Mouse (Mus musculus): ENCODE measurements around the gene Agbl1. TPM values are rescaled to one million over a fixed set of nuclear protein-coding genes. Genes with fewer than 3 reads are reported as not detected.

The Agbl1 gene
- total RNA-seq, 1 experiment: not detected

GRCm38 (mm10) chr7:77129045-77129444 is 899.4 kb downstream of the Agbl1 start:
- in situ Hi-C loops (cut with MboI; ENCODE audit: low sequenced_read_pairs in 2 of 2, unreplicated experiment in 2 of 2): no loop called here
- Histone ChIP-seq H3K4me1 (ENCODE audit: control insufficient read depth in 2 of 2, insufficient read depth in 2 of 2, low read length in 2 of 2, poor library complexity in 1 of 2) (no peaks in the 10 kb centered on the region), H3K36me3 (ENCODE audit: control insufficient read depth, insufficient read depth, low read length, poor library complexity, severe bottlenecking) (no peaks in the 10 kb centered on the region), H3K9me3 (ENCODE audit: control insufficient read depth, insufficient read depth, low read depth, low read length) (no peaks in the 10 kb centered on the region), H3K9ac (ENCODE audit: insufficient read depth, low read depth, low read length, poor library complexity, severe bottlenecking) (no peak overlapping the region), H3K4me3 (ENCODE audit: insufficient read depth in 1 of 2, low read depth in 1 of 2, low read length in 2 of 2, poor library complexity in 1 of 2, severe bottlenecking in 1 of 2) (no peak overlapping the region), H3K27ac (ENCODE audit: insufficient read depth, low read depth, low read length, poor library complexity, severe bottlenecking) (no peak overlapping the region)
- TF ChIP-seq MAFK (IDR thresholded peaks at IDR 0.05; ENCODE audit: insufficient read depth, low read depth, low read length): no peak
- no peak for TF ChIP-seq CHD2 (IDR thresholded peaks at IDR 0.05; ENCODE audit: low read depth, low read length)
- no peak for TF ChIP-seq HCFC1 (IDR thresholded peaks at IDR 0.05; ENCODE audit: borderline replicate concordance, insufficient read depth, low read length)
- TF ChIP-seq ZNF384 (IDR thresholded peaks at IDR 0.05; ENCODE audit: low read depth, low read length): no peak
- no peak for TF ChIP-seq ZC3H11A (IDR thresholded peaks at IDR 0.05; ENCODE audit: borderline replicate concordance, low read depth, low read length)
- DNase-seq (ENCODE audit: low read depth, low spot score): no peak

- in situ Hi-C loops (cut with MboI; ENCODE audit: low sequenced_read_pairs in 2 of 2, unreplicated experiment in 2 of 2): no loop called here
- DNase-seq (ENCODE audit: low read depth, low spot score): no peak
- TF ChIP-seq ZC3H11A (IDR thresholded peaks at IDR 0.05; ENCODE audit: borderline replicate concordance, low read depth, low read length): no peak
- no peak for TF ChIP-seq MAFK (IDR thresholded peaks at IDR 0.05; ENCODE audit: insufficient read depth, low read depth, low read length)
- TF ChIP-seq CHD2 (IDR thresholded peaks at IDR 0.05; ENCODE audit: low read depth, low read length): no peak
- TF ChIP-seq HCFC1 (IDR thresholded peaks at IDR 0.05; ENCODE audit: borderline replicate concordance, insufficient read depth, low read length): no peak
- no peak for TF ChIP-seq ZNF384 (IDR thresholded peaks at IDR 0.05; ENCODE audit: low read depth, low read length)
- no peak overlapping the region for H3K9ac ChIP-seq (ENCODE audit: insufficient read depth, low read depth, low read length, poor library complexity, severe bottlenecking)
- no peak overlapping the region for H3K4me3 ChIP-seq (ENCODE audit: insufficient read depth in 1 of 2, low read depth in 1 of 2, low read length in 2 of 2, poor library complexity in 1 of 2, severe bottlenecking in 1 of 2)
- H3K27ac ChIP-seq (ENCODE audit: insufficient read depth, low read depth, low read length, poor library complexity, severe bottlenecking): no peak overlapping the region
- H3K4me1 ChIP-seq (ENCODE audit: control insufficient read depth in 2 of 2, insufficient read depth in 2 of 2, low read length in 2 of 2, poor library complexity in 1 of 2): no peaks in the 10 kb centered on the region
- no peaks in the 10 kb centered on the region for H3K9me3 ChIP-seq (ENCODE audit: control insufficient read depth, insufficient read depth, low read depth, low read length)
- no peaks in the 10 kb centered on the region for H3K36me3 ChIP-seq (ENCODE audit: control insufficient read depth, insufficient read depth, low read length, poor library complexity, severe bottlenecking)
Observed at GRCm38 (mm10) chr7:77131950-77132349, 902.3 kb downstream of the Agbl1 start.

DNA sequence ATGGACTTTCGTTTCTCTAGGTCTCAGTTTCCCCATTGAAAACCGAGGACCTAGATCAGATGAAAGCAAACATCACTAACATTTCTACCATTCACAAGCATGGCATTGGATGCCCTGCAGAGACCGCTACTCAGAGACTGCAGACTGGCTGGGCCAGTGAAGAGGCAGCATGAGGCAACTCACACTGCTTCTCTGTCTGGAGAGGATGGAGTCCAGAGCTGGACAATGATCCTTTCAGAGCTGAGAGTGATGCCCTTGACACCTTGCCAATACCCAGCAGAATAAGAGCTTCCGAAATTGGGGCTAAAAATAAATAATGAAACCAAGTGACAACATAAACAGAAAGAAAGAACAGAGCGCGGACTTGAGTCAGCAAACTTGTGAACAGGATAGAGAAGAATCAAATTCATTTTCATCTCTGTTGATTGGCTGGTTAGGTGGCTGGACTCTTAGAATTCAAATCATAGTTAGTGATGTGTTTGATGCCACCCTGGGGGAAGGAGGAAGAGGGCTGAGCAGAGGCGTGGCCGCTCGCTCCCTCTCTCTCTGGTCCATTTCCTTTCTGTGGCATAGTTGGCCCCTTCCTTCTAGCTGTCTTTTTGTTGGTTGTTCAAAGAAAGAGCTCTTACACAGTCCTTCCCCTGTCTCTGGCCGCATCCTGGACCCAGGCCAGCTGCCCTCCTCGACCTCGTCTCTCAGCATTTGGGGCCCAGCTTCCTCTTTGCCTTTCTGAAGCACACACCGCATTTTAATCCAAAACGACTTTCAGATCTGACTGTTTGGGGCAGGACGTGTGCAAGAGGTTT is 903.1 kb downstream of the Agbl1 start:
- no peak overlapping the region for H3K9ac ChIP-seq (ENCODE audit: insufficient read depth, low read depth, low read length, poor library complexity, severe bottlenecking)
- no peaks in the 10 kb centered on the region for H3K4me1 ChIP-seq (ENCODE audit: control insufficient read depth in 2 of 2, insufficient read depth in 2 of 2, low read length in 2 of 2, poor library complexity in 1 of 2)
- no peak overlapping the region for H3K4me3 ChIP-seq (ENCODE audit: insufficient read depth in 1 of 2, low read depth in 1 of 2, low read length in 2 of 2, poor library complexity in 1 of 2, severe bottlenecking in 1 of 2)
- DNase-seq (ENCODE audit: low read depth, low spot score): no peak
- TF ChIP-seq CHD2 (IDR thresholded peaks at IDR 0.05; ENCODE audit: low read depth, low read length): no peak
- TF ChIP-seq ZC3H11A (IDR thresholded peaks at IDR 0.05; ENCODE audit: borderline replicate concordance, low read depth, low read length): no peak
- no peak for TF ChIP-seq MAFK (IDR thresholded peaks at IDR 0.05; ENCODE audit: insufficient read depth, low read depth, low read length)
- no peak for TF ChIP-seq ZNF384 (IDR thresholded peaks at IDR 0.05; ENCODE audit: low read depth, low read length)
- no peak for TF ChIP-seq HCFC1 (IDR thresholded peaks at IDR 0.05; ENCODE audit: borderline replicate concordance, insufficient read depth, low read length)
- H3K27ac ChIP-seq (ENCODE audit: insufficient read depth, low read depth, low read length, poor library complexity, severe bottlenecking): no peak overlapping the region
- in situ Hi-C loops (cut with MboI; ENCODE audit: low sequenced_read_pairs in 2 of 2, unreplicated experiment in 2 of 2): no loop called here
- no peaks in the 10 kb centered on the region for H3K36me3 ChIP-seq (ENCODE audit: control insufficient read depth, insufficient read depth, low read length, poor library complexity, severe bottlenecking)
- H3K9me3 ChIP-seq (ENCODE audit: control insufficient read depth, insufficient read depth, low read depth, low read length): no peaks in the 10 kb centered on the region

DNA sequence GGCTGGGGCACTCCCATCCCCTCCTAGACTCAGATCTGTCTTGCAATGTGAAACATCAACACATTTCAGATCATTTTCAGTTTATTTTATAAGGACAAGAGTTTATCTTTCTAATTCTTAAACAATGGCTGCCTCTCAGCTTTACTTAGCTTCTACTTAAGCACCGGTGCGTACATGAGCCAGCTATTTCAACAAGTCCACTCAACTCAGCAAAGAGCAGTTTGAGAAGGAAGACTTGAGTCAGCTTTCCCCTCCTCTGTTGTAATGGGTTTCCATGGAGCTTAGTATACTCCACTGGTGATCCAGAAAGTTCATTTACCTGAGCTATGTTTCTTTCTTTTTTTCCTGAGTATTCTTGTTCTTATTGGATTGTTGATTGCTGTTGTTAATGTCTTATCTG is 905.2 kb downstream of the Agbl1 start:
- no peak overlapping the region for H3K27ac ChIP-seq (ENCODE audit: insufficient read depth, low read depth, low read length, poor library complexity, severe bottlenecking)
- in situ Hi-C loops (cut with MboI; ENCODE audit: low sequenced_read_pairs in 2 of 2, unreplicated experiment in 2 of 2): no loop called here
- no peaks in the 10 kb centered on the region for H3K9me3 ChIP-seq (ENCODE audit: control insufficient read depth, insufficient read depth, low read depth, low read length)
- H3K36me3 ChIP-seq (ENCODE audit: control insufficient read depth, insufficient read depth, low read length, poor library complexity, severe bottlenecking): no peaks in the 10 kb centered on the region
- TF ChIP-seq CHD2 (IDR thresholded peaks at IDR 0.05; ENCODE audit: low read depth, low read length): no peak
- TF ChIP-seq HCFC1 (IDR thresholded peaks at IDR 0.05; ENCODE audit: borderline replicate concordance, insufficient read depth, low read length): no peak
- TF ChIP-seq MAFK (IDR thresholded peaks at IDR 0.05; ENCODE audit: insufficient read depth, low read depth, low read length): no peak
- TF ChIP-seq ZNF384 (IDR thresholded peaks at IDR 0.05; ENCODE audit: low read depth, low read length): no peak
- no peak for TF ChIP-seq ZC3H11A (IDR thresholded peaks at IDR 0.05; ENCODE audit: borderline replicate concordance, low read depth, low read length)
- no peak overlapping the region for H3K9ac ChIP-seq (ENCODE audit: insufficient read depth, low read depth, low read length, poor library complexity, severe bottlenecking)
- H3K4me1 ChIP-seq (ENCODE audit: control insufficient read depth in 2 of 2, insufficient read depth in 2 of 2, low read length in 2 of 2, poor library complexity in 1 of 2): no peaks in the 10 kb centered on the region
- H3K4me3 ChIP-seq (ENCODE audit: insufficient read depth in 1 of 2, low read depth in 1 of 2, low read length in 2 of 2, poor library complexity in 1 of 2, severe bottlenecking in 1 of 2): no peak overlapping the region
- DNase-seq (ENCODE audit: low read depth, low spot score): no peak

Measured in ES-E14 (cell line).